Mouse (Mus musculus): ENCODE results near the gene Mtfr1l.

The Mtfr1l gene

DNA sequence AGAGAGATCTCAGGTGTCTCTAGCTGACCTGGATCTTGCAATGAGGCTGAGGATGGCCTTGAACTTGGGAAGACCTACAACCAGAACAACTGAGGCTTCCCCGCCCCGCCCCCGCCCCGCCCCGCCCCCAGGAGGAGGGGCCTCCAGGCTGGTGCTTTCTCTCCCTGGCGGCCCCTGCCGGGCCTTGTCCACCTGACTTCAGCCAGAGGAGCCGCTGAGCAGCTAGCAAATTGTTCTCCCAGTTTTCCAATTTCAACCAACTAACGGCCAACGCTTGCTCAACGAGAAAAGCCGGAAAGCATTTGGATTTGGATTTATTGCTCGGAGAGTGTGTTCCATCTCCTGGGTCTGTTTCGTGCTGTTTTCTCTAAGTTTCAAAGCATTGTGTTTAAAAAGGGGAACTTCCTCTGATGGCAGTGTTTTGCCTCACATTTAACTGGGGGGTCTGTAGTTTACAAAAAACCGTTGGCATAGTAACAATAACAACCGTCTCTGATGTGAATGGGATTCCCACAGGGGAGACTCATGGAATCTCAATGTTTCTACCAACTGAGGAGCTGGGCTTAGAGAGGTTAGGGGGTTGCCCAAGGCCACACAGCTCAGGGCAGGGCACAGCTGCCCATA is 22.6 kb upstream of the Mtfr1l start:
- DNase-seq (ENCODE audit: extremely low spot score): peak; percentile 53

DNA sequence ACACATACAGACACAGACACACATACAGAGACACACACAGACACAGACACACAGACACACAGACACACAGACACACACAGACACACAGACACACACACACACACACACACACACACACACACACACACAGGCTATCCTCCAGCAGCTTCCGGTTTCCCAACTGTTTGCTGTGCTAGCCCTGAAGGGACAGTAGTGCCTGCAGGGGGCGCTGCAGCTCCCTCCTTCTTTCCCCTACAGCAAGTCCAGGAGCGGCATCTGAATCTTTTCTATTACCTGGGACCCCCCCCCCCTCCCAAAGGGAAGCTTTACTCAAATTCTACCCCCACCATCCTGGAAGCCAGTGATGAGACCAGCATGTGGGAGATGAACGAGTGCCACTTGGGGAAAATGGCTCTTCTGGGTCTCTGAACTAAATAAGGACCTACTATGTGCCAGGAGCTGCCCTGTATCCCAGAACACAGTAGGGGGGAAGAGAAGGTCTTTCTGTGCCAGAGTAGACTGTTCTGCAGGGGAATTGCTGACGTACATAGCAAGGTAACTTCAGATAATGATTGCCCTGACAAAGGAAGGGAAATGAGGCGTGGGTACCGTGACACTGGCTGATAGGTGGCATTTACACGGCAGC is 20.9 kb upstream of the Mtfr1l start:
- DNase-seq (ENCODE audit: extremely low spot score): no peak

DNA sequence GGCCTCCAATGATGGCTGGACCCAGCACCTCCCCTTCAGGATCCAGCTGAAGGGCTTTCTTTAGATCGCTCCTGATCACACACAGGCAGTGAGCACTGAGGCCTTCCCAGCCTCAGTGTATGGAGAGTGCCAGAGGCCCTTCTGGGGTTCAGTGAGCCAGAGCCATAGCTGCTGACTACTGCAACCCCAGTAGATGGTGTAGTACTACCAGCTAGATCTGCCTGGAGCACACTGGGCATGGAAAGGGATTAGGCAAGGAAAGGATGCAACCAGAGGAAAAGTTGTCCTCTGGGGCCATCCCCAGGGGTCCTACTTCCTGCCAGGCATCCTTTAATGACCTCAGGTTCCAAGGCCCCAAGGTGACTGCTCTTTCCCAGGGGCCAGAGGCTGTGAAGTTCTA is 18.4 kb upstream of the Mtfr1l start:
- DNase-seq (ENCODE audit: extremely low spot score): no peak

DNA sequence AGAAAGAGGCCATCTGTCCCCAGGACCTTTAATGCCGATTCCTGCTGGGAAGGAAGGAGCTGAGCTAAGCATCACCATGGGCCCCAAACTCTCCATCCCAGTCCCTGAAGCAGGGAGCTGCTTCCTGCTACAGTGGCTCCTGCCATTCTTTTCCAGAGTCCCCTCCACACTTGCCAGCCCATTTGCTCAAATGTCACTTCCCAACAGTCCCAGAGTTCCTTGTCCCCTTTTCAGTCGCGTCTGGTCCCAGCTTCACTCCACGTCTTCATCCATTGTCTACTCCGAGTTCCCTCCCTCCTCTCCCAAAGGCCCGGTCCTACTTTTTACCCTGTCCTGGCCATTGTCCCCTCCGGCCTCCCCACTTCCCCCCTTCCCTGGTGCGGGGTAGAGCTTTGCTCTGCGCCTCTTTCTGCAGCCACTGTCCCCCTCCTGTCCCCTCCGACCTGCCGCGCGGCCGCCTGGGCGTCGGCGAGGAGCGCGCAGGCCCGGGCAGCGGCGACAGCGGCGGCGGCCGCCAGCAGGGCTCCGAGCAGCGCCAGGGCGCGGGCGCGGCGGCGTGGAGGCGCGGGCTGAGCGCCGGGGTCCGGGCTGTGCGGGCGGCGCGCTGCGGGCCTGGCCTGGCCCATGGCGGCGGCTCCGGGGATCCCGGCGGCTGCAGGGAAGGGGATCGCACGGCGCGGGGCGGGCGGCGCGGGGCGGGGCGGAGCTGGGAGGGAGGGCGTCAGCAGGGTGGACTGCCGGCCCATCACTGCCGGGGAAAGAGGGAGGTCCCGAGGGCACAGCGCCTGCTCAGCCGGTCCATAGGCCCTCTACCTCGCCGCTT is 16.5 kb upstream of the Mtfr1l start, which contains the start of gene Selenon:
Selenon (minus strand) TSS at position 673 of the 823 bp plus-strand sequence.
- DNase-seq (ENCODE audit: extremely low spot score): peak; percentile 86

DNA sequence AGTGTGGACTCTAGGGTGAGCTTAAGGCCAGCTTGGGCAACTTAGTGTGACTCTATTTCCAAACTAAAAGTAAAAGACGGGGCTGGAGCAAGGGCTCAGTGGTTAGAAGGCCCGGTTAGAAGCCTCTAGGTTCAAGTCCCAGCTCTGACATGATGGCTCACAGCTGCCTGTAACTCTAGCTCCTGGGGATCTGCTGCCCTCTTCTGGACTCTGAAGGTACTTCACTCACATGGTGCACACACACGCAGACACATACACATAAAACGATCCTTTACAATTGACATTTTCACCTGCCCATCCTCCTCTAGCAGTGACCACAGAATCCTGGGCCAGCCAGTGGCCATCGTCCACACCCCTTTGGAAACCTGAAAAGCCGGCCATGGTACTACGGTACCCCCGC is 14.7 kb upstream of the Mtfr1l start:
- DNase-seq (ENCODE audit: extremely low spot score): no peak

- no peak for DNase-seq (ENCODE audit: extremely low spot score)
Measured at GRCm38 (mm10) chr4:134548169-134548938, 13.2 kb upstream of the Mtfr1l start.

DNA sequence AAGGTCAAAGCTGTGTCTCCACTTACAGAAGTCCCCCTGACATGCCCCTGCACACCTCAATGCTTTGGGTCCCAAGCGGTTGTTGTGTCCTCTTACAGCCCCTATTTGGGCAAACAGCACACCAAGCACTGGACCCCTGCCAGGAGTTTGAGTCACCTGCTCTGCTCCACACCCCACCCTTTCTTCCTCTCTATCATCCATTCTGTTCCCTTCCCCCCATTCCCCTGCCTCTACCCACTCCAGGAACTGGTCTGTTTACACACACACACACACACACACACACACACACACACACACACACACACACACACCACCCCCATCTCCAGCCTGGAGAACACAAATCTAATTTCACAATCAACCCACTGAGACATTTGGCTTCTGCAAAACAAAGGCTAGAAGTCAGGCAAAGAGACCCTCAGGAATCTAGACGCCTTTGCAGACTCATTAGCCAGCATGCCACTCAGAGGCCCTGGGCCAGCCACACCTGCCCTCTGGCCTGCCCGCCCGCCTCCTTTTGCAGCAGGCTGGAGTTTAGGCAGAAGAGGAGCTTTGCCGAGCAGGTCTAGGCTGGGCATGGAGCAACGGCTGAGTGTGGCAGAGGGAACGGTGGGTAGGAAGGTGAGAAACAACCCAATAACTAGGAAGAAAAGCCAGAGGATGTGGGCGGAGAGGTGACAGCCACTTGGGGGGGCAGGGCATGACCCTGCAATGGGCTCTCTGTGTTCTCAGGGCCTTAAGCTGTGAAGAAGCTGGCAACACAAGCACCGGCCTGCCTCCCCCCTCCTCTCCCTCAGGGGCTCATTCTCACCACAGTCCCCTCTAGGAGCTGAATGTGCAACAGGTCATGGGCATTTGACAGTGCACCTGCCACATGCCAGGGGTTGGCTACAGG is 11.9 kb upstream of the Mtfr1l start:
- DNase-seq (ENCODE audit: extremely low spot score): no peak

DNA sequence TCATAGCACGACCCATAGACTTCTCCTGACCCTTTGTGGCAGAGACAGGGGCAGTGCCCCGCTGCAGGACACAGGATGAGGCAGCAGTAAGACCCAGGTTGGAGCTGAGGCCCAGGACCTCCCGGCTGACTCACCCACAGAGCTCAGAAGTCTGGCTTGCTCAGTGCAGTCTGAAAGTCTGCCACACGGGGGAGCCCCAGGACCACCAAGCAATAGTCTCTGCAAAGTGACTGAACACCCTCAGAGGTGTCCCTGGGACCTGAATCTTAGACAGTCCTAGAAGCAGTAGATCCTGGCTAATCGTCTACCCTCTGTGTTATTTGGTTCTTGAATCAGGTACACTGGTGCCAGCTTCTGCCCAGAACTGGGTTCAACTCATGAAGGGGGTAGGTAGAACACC is 8.1 kb upstream of the Mtfr1l start:
- peak; percentile 92 for DNase-seq (ENCODE audit: extremely low spot score)

DNA sequence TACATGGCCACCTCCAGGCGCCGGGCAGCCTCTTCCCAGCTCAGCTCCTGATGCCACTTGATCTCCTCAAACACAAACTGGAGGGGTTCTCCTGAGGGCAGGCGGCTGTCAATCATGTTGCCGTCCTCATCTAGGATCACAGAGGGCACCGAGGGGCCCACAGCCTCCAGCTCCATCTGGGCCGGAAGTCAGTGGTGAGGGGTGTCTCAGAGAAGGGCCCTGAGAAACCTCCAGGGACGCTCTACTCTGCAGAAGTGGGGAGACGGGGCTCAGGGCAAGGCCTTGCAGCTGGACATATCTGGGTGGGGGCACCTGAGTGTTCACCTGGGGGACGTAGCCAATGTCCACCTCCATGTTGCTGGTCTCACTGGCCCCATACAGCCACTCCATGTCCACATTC is 7.5 kb upstream of the Mtfr1l start:
- no peak for DNase-seq (ENCODE audit: extremely low spot score)

- DNase-seq (ENCODE audit: extremely low spot score): no peak
Measured at GRCm38 (mm10) chr4:134538997-134539580, 3.9 kb upstream of the Mtfr1l start.

GRCm38 (mm10) chr4:134535787-134536151 is 582 bp upstream of the Mtfr1l start:
- peak; percentile 19 for DNase-seq (ENCODE audit: extremely low spot score)

- DNase-seq (ENCODE audit: extremely low spot score): peak; percentile 68
Measured at GRCm38 (mm10) chr4:134534124-134534886, 882 bp downstream of the Mtfr1l start.

- DNase-seq (ENCODE audit: extremely low spot score): no peak
Measured at GRCm38 (mm10) chr4:134533421-134533820, 1.8 kb downstream of the Mtfr1l start.

DNA sequence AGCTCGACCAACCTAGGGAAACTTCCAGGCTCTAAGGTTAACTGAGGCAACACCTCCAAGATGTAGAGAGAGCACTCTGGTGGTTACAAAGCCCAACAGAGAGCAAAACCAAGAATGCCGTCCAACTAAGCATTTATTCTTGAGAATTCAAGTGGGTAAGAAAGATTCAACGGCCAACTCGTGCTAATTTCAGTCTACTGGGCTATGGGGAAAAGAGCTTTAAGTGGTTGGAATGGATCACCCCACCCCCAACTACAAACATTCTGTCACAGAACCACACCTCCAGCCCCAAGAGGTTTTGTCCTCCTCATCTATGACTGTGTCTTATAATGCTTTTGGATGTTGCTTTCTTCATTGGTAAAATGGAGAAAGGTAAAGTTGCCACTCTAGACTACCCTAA is 2.3 kb downstream of the Mtfr1l start:
- no peak for DNase-seq (ENCODE audit: extremely low spot score)

- DNase-seq (ENCODE audit: extremely low spot score): no peak
Measured at GRCm38 (mm10) chr4:134526220-134526619, 9.0 kb downstream of the Mtfr1l start.

GRCm38 (mm10) chr4:134525806-134526205 is 9.4 kb downstream of the Mtfr1l start:
- DNase-seq (ENCODE audit: extremely low spot score): no peak

DNA sequence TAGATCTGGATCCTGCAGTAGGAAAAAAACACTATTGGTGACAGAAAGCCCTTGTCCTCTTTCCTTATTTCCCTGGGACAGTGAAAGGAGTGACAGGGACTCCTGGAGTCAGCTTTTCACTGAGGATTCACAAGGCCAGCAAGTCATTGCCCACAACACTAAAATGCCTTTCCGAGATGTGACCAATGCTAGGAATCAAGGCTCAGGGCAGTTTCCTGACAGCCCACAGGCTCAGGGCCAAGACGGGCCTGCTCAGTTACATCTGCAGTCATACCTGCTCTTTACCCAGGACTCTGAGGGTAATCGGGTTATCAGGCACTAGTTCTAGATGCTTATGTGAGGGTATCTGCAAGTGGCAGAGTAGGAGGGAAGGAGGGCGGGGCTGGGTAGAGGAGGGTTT is 11.7 kb downstream of the Mtfr1l start:
- no peak for DNase-seq (ENCODE audit: extremely low spot score)

DNA sequence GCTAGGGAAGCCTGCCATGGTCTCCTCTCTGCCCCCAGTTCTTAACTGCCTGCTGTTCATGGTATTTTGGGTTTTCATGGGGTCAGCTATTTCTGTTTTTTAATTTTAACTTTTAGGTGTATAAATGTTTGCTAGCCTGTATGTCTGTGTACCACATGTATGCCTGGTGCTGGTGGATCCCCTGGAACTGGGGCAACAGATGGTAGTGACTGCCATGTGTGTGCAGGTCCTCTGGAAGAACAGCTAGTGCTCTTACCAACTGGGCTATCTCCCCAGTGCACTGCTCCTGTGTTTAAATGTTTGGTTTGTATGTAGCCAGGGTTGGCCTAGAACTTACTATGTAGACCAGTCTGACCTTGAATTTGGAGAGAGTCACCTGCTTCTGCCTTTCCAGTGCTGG is 15.9 kb downstream of the Mtfr1l start:
- no peak for DNase-seq (ENCODE audit: extremely low spot score)

GRCm38 (mm10) chr4:134518541-134518940 is 16.6 kb downstream of the Mtfr1l start:
- DNase-seq (ENCODE audit: extremely low spot score): no peak

GRCm38 (mm10) chr4:134517719-134518118 is 17.5 kb downstream of the Mtfr1l start:
- no peak for DNase-seq (ENCODE audit: extremely low spot score)
